Mouse (Mus musculus): Measurements from ENCODE around the gene Spint1.

Gene Spint1

DNA sequence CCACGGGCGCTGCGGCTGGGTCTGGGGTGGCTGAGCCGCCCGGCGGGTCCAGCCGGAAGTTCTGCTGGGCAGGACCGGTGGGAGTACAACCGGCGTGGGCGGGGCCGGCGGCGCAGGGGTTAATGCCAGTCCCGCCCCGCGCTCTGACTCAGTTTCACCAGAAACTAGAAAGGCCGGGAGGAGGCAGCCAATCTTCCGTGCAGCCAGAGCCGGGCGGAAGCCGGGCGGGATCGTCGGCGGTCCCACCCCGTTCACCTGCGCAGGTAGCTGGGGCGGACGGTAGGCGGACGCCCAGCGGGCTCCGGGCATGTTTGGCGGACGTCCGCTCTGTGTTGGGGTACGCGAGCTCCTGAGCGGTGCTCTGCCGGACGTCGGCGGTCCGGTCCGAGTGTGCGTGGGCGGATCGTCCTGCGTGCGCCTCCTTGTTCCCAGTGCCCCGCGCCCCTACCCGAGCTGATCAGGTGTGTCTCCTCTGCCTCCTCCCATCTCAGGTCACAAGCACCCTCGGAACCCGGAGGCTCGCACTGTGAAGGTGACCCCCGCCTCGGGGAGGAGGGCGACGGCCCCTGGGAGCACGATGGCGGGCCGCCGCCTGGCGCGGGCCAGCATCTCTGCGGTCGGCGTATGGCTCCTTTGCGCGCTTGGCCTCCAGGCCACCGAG, at the start of gene Spint1:
Spint1 (plus strand) TSS at position 153 of the 661 bp plus-strand sequence.
- no peak for DNase-seq (ENCODE audit: low spot score in 2 of 2)

GRCm38 (mm10) chr2:119189029-119189710, 48.0 kb upstream of the Spint1 start:
- DNase-seq (ENCODE audit: low spot score in 2 of 2): peak; percentile 66 to 85

DNA sequence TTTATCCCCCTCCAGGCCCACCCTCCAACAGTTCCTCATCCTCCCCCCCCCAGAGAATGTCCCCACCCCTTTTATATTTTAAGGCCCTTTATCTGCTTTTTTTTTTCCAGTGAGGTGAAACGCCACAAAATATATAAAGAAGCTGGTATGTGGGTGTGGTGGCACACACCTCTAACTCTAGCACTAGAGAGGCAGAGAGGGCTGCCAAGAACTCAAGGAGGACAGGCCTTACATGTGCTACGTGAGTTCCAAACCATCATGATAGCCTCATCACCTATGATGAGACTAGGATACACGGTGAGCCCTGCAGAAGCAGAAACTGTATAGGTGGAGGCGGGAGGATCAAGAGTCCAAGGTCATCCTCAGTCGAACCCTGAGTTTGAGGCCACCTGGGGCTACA, 46.2 kb upstream of the Spint1 start:
- DNase-seq (ENCODE audit: low spot score in 2 of 2): no peak

GRCm38 (mm10) chr2:119194140-119194539, 43.0 kb upstream of the Spint1 start:
- DNase-seq (ENCODE audit: low spot score in 2 of 2): no peak

GRCm38 (mm10) chr2:119196316-119197108, 40.6 kb upstream of the Spint1 start:
- DNase-seq (ENCODE audit: low spot score in 2 of 2): no peak

GRCm38 (mm10) chr2:119197493-119197892, 39.7 kb upstream of the Spint1 start:
- DNase-seq (ENCODE audit: low spot score in 2 of 2): no peak

- DNase-seq (ENCODE audit: low spot score in 2 of 2): no peak
These were observed 39.1 kb upstream of the Spint1 start for GRCm38 (mm10) chr2:119198049-119198448.

- DNase-seq (ENCODE audit: low spot score in 2 of 2): no peak
These were observed 38.2 kb upstream of the Spint1 start for GRCm38 (mm10) chr2:119198934-119199333.

- no peak for DNase-seq (ENCODE audit: low spot score in 2 of 2)
These were observed 34.2 kb upstream of the Spint1 start for GRCm38 (mm10) chr2:119202914-119203453.

DNA sequence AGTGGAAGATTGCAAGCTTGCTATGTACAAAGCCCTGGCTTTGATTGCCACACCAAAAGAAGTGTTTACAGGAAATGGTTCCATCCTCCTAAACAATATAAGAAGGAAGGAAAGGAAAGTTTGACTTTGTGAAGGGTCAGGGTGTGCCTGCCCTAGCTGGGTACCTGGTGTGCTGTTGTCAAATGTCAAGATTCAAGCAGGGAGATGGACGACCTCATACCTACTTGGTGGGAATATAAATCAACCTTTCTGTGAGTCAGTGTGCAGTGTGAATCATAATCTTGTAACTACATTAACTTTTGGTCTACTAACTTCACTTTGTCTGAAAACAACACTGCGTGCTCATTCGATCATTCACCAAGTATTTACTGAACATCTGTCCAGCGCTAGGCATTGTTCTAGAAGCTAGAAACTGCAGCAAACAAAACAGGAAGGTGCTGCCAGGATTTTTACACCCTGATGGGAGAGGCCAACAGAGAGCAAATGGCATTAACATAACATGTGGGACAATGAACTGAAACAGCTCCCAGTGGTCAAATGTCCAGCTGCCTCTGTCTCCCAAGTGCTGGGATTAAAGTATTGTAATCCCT, 33.2 kb upstream of the Spint1 start:
- no peak for DNase-seq (ENCODE audit: low spot score in 2 of 2)

- no peak for DNase-seq (ENCODE audit: low spot score in 2 of 2)
These were observed 29.2 kb upstream of the Spint1 start for GRCm38 (mm10) chr2:119207961-119208343.

- DNase-seq (ENCODE audit: low spot score in 2 of 2): peak; percentile 89 to 91
These were observed 28.6 kb upstream of the Spint1 start, which contains the start of the genes Zfyve19 and Dnajc17 for GRCm38 (mm10) chr2:119208344-119209175. TSS of gene Zfyve19 (plus strand) at chr2:119208617. TSS of gene Dnajc17 (minus strand) at chr2:119208795.

DNA sequence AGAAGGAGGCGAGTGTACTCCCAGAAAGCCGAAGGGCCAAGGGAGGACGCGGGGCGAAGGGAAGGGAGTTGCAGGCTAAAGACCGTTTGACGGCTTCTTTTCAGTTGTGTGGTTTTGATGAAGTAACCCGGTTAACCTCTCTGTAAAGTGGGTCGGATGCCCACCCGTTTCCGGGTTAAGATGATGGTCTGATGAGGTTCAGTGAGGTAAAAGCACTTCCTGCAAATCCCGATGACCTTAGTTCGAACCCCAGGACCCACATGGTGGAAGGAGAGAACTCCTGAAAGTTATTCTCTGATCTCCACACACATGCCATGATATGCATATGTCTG, 28.0 kb upstream of the Spint1 start:
- no peak for DNase-seq (ENCODE audit: low spot score in 2 of 2)

- DNase-seq (ENCODE audit: low spot score in 2 of 2): no peak
These were observed 7.1 kb upstream of the Spint1 start, which contains the start of gene Ppp1r14d for GRCm38 (mm10) chr2:119229775-119230704. TSS of gene Ppp1r14d (minus strand) at chr2:119229906.

GRCm38 (mm10) chr2:119236682-119237209, 416 bp upstream of the Spint1 start:
- DNase-seq (ENCODE audit: low spot score in 2 of 2): no peak

GRCm38 (mm10) chr2:119237871-119238220, 684 bp downstream of the Spint1 start:
- no peak for DNase-seq (ENCODE audit: low spot score in 2 of 2)

GRCm38 (mm10) chr2:119238671-119239070, 1.5 kb downstream of the Spint1 start:
- no peak for DNase-seq (ENCODE audit: low spot score in 2 of 2)

- DNase-seq (ENCODE audit: low spot score in 2 of 2): no peak
These were observed 3.1 kb downstream of the Spint1 start for GRCm38 (mm10) chr2:119240075-119240818.

DNA sequence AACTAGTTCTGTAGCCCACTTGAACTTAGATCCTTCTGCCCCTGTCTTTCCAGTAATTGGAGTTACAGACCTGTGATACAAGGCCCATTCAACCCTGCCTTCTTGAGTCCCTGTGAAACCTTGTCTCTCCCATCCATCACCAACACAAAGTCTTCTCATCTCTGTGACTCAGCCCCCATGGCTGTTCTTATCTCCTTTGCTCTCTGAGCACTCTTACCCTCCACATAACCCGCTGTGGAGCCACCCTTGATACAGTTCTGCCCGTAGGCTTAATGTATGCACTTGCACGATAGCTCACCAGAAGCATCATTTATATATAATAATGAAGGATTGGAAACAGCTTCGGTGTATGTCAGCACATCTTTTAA, 3.6 kb downstream of the Spint1 start:
- DNase-seq (ENCODE audit: low spot score in 2 of 2): no peak
